Mouse (Mus musculus) embryonic facial prominence, embryonic 14.5 days (tissue): Measurements from ENCODE around the gene Churc1. TPM values are rescaled to one million over a fixed set of nuclear protein-coding genes. Genes with fewer than 3 reads are reported as not detected.

Source experiments
- ATAC-seq: fragments of 200-750 bp; cut with Nextera tagmentation; 2 replicates; pipeline ENCODE4 v1.8.0; 2017; ENCODE audit warnings: low read depth, moderate number of reproducible peaks, moderate TSS enrichment
- DNase-seq: peaks from one replicate; pipeline ENCODE4 v3.0.0-alpha.2; 2015; ENCODE audit warnings: low spot score
- H3K27ac ChIP-seq: fragments of 300-500 bp; sonication (generic); replicated peaks from 2 replicates; pipeline ENCODE4 v1.5.1; 2014; ENCODE audit warnings: low read depth, mild to moderate bottlenecking, low read length, moderate library complexity
- H3K27me3 ChIP-seq: fragments of 300-500 bp; sonication (generic); replicated peaks from 2 replicates; pipeline ENCODE4 v1.6.1; 2014; ENCODE audit warnings: low read length; ENCODE audit not compliant: control insufficient read depth, insufficient read depth
- H3K36me3 ChIP-seq: fragments of 300-500 bp; sonication (generic); 2 replicates; pipeline ENCODE4 v1.6.1; 2014; ENCODE audit warnings: low read length, mixed read lengths; ENCODE audit not compliant: control insufficient read depth, insufficient read depth
- H3K4me1 ChIP-seq: fragments of 300-500 bp; sonication (generic); 2 replicates; pipeline ENCODE4 v1.6.1; 2014; ENCODE audit warnings: antibody characterized with exemption, low read length; ENCODE audit not compliant: control insufficient read depth, insufficient read depth
- H3K4me2 ChIP-seq: fragments of 300-500 bp; sonication (generic); 2 replicates; pipeline ENCODE4 v1.6.1; 2014; ENCODE audit warnings: low read depth, mild to moderate bottlenecking, low read length, moderate library complexity, mixed read lengths
- H3K4me3 ChIP-seq: fragments of 300-500 bp; sonication (generic); 2 replicates; pipeline ENCODE4 v1.5.1; 2014; ENCODE audit warnings: low read depth, mild to moderate bottlenecking, low read length
- H3K9ac ChIP-seq: fragments of 300-500 bp; sonication (generic); 2 replicates; pipeline ENCODE4 v1.6.1; 2014; ENCODE audit warnings: low read depth, mild to moderate bottlenecking, low read length, moderate library complexity, mixed read lengths
- H3K9me3 ChIP-seq: fragments of 300-500 bp; sonication (generic); 2 replicates; pipeline ENCODE4 v1.6.1; 2016; ENCODE audit warnings: low read length; ENCODE audit not compliant: control insufficient read depth
- WGBS: fragments of 180-500 bp; shearing (Covaris S2); extraction: QIAGEN DNeasy Blood & Tissue Kit; methylation state at CpG from one replicate; pipeline ENCODE4 v1.1.7; 2014; 5-methylcytosine and 5-hydroxymethylcytosine counted together
- polyA plus RNA-seq: library from polyadenylated mRNA; unstranded; fragments of >200 nt; fragmentation: Nextera tagmentation; extraction: Ambion mirVana; gene quantifications from 2 replicates; pipeline ENCODE4 v1.2.1, GENCODE M21; 2014

Gene Churc1
- polyA plus RNA-seq = 88.8 and 99.4 TPM in 2 replicates

GRCm38 (mm10) chr12:76765354-76765851 lies at the start of gene Churc1, which contains the start of gene Fntb:
TSS of gene Churc1 (plus strand) at chr12:76765538.
TSS of gene Fntb (plus strand) at chr12:76765589.
- Histone ChIP-seq H3K9ac (peak within 1 kb of the TSS; percentile 87), H3K36me3 (no peaks in the 10 kb centered on the region), H3K9me3 (no peaks in the 10 kb centered on the region), H3K27ac (peak within 1 kb of the TSS; percentile 74), H3K27me3 (no peaks in the 10 kb centered on the region; the same call in 1 of the 2 replicates), H3K4me3 (peak within 1 kb of the TSS; percentile 69), H3K4me1 (peaks cover 8% of the 10 kb centered on the region; the same call in 1 of the 2 replicates), H3K4me2 (peak within 1 kb of the TSS; percentile 83)
- DNase-seq (peak; percentile 97), ATAC-seq (peak; percentile 97)
- WGBS = under 1% methylated on average over 31 of the region's 31 CpGs

- WGBS = 84% methylated on average over 4 of the region's 4 CpGs
- Histone ChIP-seq H3K27ac (no peak overlapping the region), H3K4me1 (no peaks in the 10 kb centered on the region), H3K36me3 (no peaks in the 10 kb centered on the region), H3K9ac (no peak overlapping the region), H3K9me3 (no peaks in the 10 kb centered on the region), H3K4me2 (no peak overlapping the region), H3K27me3 (peaks cover 8% of the 10 kb centered on the region; the same call in 1 of the 2 replicates), H3K4me3 (no peak overlapping the region)
- no peak for ATAC-seq
- no peak for DNase-seq
Observed at GRCm38 (mm10) chr12:76718384-76718783, 47.0 kb upstream of the Churc1 start.

DNA sequence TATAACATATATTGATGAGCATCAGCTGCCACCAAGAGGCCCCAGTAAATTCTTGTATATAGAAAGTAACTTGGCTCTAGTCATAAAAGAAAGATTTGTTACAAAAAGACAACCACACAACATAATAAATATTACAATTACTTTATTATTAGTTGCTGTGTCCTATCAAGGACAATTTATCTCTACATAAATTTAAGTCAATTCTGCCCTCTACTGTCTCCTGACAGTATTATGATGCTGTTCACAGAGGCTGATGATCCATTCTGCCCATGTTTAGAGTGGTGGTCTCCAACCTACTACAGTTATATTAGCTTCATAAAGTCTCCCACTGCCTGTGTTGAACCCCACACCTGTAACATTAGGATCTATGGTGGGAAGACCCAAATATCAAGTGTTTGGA lies 44.8 kb upstream of the Churc1 start:
- Histone ChIP-seq H3K4me3 (no peak overlapping the region), H3K4me1 (no peaks in the 10 kb centered on the region), H3K9ac (no peak overlapping the region), H3K27me3 (no peaks in the 10 kb centered on the region), H3K4me2 (no peak overlapping the region), H3K27ac (no peak overlapping the region), H3K36me3 (no peaks in the 10 kb centered on the region), H3K9me3 (no peaks in the 10 kb centered on the region)
- DNase-seq (peak; percentile 35), ATAC-seq (no peak)

DNA sequence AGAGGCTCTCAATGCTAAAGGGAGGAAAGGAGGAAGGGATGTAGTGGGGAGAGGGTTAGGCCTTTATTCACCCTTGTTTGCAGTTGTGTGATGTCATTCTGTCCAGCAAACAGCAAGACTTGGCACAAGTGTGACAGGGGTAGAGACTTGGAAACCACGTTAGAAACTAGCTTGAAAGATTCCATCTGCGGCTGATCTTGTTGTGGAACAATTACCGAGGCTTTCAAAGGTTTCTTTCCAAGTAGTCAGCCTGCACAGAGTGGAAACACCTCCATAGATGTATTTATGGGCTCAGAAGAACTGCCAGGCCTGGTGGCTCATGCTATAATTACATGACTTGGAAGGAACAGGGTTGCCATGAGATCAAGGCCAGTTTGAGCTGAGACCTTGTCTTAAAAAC lies 43.3 kb upstream of the Churc1 start:
- no peak overlapping the region for H3K27ac ChIP-seq
- H3K4me2 ChIP-seq = no peak overlapping the region
- no peak for ATAC-seq
- DNase-seq = no peak
- no peaks in the 10 kb centered on the region for H3K36me3 ChIP-seq
- H3K9ac ChIP-seq = no peak overlapping the region
- H3K4me1 ChIP-seq = no peaks in the 10 kb centered on the region
- no peak overlapping the region for H3K4me3 ChIP-seq
- WGBS = 66% methylated on average over 3 of the region's 3 CpGs
- H3K27me3 ChIP-seq = no peaks in the 10 kb centered on the region
- H3K9me3 ChIP-seq = no peaks in the 10 kb centered on the region

DNA sequence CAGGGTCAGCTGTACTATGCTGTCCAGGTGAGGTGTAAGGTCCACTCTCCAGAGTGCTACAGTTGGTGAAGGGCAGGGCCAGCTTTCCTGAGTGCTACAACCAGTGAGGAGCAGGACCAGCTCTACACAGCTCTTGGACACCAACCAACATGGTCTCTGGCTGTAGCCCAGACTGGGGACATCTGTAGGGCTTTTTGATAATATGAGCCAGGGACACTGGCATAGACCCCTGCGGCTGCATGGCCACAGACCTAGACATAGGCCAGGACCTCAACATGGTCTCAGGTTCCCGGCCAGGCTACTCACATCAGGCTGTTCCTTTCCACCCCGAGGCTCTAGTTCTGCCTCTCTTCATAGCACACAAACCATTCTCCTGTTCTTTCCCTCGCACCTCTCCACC lies 37.4 kb upstream of the Churc1 start:
- DNase-seq (no peak), ATAC-seq (no peak)
- Histone ChIP-seq H3K4me1 (no peaks in the 10 kb centered on the region), H3K27ac (no peak overlapping the region), H3K27me3 (no peaks in the 10 kb centered on the region), H3K4me3 (no peak overlapping the region), H3K4me2 (no peak overlapping the region), H3K9ac (no peak overlapping the region), H3K36me3 (no peaks in the 10 kb centered on the region), H3K9me3 (peaks cover 2% of the 10 kb centered on the region; the same call in 1 of the 2 replicates)
- WGBS = 85% methylated on average over 4 of the region's 4 CpGs

- Histone ChIP-seq H3K4me3 (no peak overlapping the region), H3K27me3 (no peaks in the 10 kb centered on the region), H3K36me3 (no peaks in the 10 kb centered on the region), H3K4me2 (no peak overlapping the region), H3K27ac (no peak overlapping the region), H3K9ac (no peak overlapping the region), H3K4me1 (no peaks in the 10 kb centered on the region), H3K9me3 (no peaks in the 10 kb centered on the region)
- DNase-seq (peak; percentile 16), ATAC-seq (peak; percentile 77; the same call in 1 of the 2 replicates)
- WGBS = 70% methylated on average over 16 of the region's 16 CpGs
Observed at GRCm38 (mm10) chr12:76750866-76751459, 14.4 kb upstream of the Churc1 start.

DNA sequence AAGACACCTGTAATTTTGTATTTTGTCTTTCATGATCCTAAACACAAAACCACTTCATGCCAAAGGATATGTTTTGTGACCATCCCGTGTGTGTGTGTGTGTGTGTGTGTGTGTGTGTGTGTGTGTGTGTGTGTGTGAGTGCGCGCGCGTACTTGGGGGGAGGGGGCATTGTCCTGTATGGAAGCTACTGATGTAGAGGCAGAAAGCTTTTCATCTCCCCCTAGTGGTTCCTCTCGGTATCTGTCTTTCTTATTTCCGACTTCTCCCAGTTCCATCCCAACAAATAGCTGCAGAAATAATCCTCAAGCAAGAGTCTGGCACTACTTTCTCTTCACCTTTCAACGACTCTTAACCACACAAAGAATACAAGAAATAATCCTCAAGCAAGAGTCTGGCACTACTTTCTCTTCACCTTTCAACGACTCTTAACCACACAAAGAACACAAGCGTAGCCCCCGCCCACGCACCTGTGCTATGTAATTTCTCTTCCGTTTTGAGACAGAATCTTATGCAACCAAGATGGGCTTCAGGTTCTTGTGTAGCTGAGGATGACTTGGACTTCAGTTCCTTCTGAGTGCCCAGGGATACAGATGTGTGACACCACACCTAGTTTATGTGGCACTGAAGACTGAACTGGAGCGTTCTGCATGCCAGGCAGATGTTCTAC lies 12.6 kb upstream of the Churc1 start:
- no peak overlapping the region for H3K4me3 ChIP-seq
- H3K36me3 ChIP-seq = no peaks in the 10 kb centered on the region
- H3K9me3 ChIP-seq = no peaks in the 10 kb centered on the region
- H3K4me1 ChIP-seq = no peaks in the 10 kb centered on the region
- no peak overlapping the region for H3K27ac ChIP-seq
- H3K27me3 ChIP-seq = no peaks in the 10 kb centered on the region
- ATAC-seq = 0 out of 2 replicates have a peak, but pooled peaks have one; percentile 63
- peak; percentile 54 for DNase-seq
- no peak overlapping the region for H3K4me2 ChIP-seq
- 45% methylated on average over 14 of the region's 14 CpGs for WGBS
- no peak overlapping the region for H3K9ac ChIP-seq

GRCm38 (mm10) chr12:76765901-76766630 lies 728 bp downstream of the Churc1 start:
- ATAC-seq = peak; percentile 30; the same call in 1 of the 2 replicates

More at GRCm38 (mm10) chr12:76765901-76766630, 728 bp downstream of the Churc1 start:
- H3K4me3 ChIP-seq = peak overlapping the region; percentile 69
- 30% methylated on average over 20 of the region's 20 CpGs for WGBS
- no peaks in the 10 kb centered on the region for H3K9me3 ChIP-seq
- H3K27ac ChIP-seq = peak overlapping the region; percentile 74; the same call in 1 of the 2 replicates
- peaks cover 8% of the 10 kb centered on the region; the same call in 1 of the 2 replicates for H3K4me1 ChIP-seq
- H3K4me2 ChIP-seq = peak overlapping the region; percentile 83
- H3K36me3 ChIP-seq = no peaks in the 10 kb centered on the region
- peak overlapping the region; percentile 87 for H3K9ac ChIP-seq
- DNase-seq = peak; percentile 24
- H3K27me3 ChIP-seq = no peaks in the 10 kb centered on the region; the same call in 1 of the 2 replicates
